Mouse (Mus musculus): ENCODE measurements around the gene Lpar2. TPM values are rescaled to one million over a fixed set of nuclear protein-coding genes. Genes with fewer than 3 reads are reported as not detected.

Lpar2 gene
- total RNA-seq, 2 experiments from 2014 or later, result 0.37 to 0.57 TPM

DNA sequence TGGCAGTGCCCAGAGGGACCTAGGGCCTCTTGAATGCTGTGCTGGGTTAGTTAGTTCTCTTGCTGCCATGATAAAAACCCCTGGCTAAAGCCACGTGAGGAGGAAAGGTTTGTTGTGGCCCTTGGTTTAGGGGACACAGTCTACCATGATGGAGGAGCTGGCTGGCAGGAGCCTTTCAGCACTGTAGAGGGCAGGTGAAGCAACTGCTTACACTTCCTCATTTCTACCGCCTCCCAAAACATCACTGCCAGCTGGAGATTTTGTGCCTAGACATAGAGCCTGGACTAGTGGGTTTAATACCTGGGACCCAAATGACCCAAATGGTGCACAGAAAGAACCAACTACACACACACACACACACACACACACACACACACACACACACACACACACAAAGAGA lies 39.0 kb downstream of the Lpar2 start:
- intact Hi-C loops (cut with DNase I), result no loop called here
- no peak for DNase-seq (ENCODE audit: low spot score in 2 of 2)

DNA sequence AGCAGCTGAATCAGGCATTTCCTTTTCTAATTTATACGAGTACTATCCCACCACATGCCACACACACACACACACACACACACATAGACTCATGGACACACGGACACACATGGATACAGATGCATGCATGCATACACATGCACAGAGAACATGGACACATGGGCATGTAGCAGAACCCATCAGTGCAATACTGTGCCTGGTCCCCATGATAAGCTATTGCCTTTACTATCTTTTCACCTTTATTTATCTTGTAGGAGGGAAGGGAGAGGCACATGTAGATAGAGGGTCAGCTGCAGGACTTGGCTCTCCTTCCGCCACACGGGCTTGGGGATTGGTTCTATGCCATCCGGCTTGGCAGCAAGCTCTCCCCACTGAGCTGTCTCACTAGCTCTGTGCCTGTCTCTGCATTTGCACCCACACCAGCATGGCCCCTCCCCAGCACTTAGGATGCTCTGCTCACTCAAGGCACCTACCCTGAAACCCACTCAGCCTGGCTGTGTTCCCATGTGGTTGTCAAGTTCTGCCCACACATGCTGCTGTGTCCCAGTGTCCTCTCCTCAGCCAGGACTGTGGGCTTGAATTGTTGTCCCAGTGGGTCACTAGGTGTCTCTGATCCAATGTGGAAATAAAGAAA lies 41.3 kb downstream of the Lpar2 start:
- DNase-seq (ENCODE audit: low spot score in 2 of 2), result no peak
- intact Hi-C loops (cut with DNase I), result no loop called here

DNA sequence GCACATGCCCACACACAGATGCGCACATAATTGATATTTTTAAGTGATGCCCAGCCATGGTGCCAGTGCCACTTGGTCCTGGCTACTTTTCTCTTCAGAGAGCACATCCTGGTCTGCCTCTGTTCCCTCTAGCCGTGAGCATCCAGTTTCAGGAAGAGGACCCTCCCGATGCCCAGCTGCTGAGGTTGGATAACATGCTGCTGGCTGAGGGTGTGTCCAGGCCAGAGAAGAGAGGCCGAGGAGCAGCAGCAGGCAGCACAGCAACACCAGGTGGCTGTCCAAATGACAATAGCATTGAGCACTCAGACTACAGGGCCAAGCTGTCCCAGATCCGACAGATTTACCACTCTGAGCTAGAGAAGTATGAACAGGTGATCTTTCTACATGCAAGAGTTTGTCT lies 42.0 kb downstream of the Lpar2 start:
- intact Hi-C loops (cut with DNase I), result no loop called here

DNA sequence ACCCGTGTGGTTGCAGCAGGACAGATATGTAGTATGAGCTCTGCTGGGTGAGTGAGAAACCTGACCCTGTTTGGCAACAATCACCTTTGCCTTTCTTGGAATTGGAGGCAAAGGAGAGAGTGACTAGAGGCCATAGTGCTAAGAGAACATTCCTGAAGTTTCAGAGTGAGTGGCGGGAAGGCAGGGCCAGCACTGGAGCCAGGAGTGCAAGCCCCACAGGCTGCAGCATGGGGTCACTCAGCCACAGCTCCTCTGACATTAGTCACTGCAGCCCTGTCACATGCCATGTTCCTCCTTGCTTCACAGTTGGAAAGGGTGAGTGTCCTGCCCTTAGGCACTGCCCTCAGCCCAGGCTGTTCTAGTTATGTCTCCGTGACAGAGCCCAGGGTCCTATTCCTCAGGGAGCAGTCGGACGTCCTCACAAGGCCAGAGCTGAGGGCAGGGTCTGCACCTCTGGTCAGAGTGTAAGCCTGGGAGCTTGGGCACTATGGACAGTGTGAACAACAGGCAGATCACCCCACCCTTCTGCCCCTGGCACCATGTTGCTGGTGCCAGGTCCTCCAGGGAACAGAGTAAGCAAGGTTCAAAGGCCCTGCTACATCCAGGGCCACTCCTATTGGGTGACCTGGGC lies 45.6 kb downstream of the Lpar2 start:
- intact Hi-C loops (cut with DNase I), result no loop called here

More for the DNA sequence above, 42.0 kb downstream of the Lpar2 start:
- no peak for DNase-seq (ENCODE audit: low spot score in 2 of 2)

DNA sequence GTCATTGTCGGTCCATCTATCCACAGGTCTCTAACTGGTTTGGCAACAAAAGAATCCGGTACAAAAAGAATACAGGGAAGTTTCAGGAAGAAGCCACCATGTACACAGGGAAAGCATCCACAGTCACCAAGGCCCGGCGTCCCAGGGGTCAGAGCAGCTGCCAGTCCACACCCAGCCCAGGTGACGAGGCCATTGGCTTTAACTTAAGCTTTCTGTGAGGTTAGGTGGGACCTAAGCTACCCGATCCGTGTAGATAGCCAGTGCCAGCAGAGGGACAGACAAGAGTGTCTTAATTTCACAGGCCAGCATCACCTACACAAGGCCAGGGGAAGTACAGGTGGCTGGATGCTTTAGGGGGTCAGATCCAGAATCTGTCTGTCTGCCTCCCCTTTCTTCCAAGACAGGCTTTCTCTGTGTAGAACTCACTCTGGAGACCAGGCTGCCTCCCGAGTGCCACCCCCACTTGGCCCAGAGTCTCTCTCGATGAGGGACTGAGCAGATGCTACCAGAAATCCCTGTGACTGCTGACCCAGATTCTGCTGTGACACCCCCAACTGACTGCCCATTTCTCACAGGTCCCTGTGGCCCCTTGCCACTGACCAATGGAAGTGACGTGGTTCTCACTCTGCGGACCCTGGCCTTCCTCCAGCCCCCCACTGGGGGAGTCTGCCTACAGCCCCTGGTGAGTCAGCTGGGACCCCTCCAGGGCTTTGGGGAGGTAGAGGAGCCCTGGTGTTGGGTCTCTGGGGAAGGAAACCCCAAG lies 48.0 kb downstream of the Lpar2 start:
- intact Hi-C loops (cut with DNase I), result no loop called here
- no peak for DNase-seq (ENCODE audit: low spot score in 2 of 2)

More for the DNA sequence above, 45.6 kb downstream of the Lpar2 start:
- no peak for DNase-seq (ENCODE audit: low spot score in 2 of 2)

- no peak for DNase-seq (ENCODE audit: low spot score in 2 of 2)
- intact Hi-C loops (cut with DNase I), result no loop called here
Observed at GRCm38 (mm10) chr8:69870907-69871306, 48.7 kb downstream of the Lpar2 start.

GRCm38 (mm10) chr8:69874155-69874554 lies 51.9 kb downstream of the Lpar2 start:
- peak; percentile 55 to 63 for DNase-seq (ENCODE audit: low spot score in 2 of 2)
- intact Hi-C loops (cut with DNase I), result loop anchor here (1.0 kb wide), 1 partner anchor 17 kb away; no protein-coding TSS in a partner anchor

DNA sequence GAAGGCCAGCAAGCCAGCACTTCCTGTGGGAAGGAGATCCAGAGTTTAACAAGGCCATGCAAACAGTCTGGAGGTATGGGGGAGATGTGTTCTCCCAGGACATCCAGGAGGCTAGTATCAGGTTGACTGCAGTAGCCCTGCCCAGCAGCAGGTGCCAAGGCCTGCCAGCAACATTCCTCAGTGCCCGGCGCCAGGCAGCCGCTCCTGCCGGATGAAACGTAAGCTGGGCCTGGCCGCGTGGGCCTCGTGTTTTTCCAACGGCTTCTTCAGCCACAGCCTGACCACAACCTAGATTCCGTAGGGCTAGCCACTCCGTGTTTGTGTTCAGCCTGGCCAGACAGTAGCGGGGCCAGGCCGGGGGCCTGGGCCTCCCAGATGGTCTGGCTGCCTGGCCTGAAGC lies 52.4 kb downstream of the Lpar2 start:
- intact Hi-C loops (cut with DNase I), result loop anchor here (1.0 kb wide), 1 partner anchor 17 kb away; no protein-coding TSS in a partner anchor
- no peak for DNase-seq (ENCODE audit: low spot score in 2 of 2)

DNA sequence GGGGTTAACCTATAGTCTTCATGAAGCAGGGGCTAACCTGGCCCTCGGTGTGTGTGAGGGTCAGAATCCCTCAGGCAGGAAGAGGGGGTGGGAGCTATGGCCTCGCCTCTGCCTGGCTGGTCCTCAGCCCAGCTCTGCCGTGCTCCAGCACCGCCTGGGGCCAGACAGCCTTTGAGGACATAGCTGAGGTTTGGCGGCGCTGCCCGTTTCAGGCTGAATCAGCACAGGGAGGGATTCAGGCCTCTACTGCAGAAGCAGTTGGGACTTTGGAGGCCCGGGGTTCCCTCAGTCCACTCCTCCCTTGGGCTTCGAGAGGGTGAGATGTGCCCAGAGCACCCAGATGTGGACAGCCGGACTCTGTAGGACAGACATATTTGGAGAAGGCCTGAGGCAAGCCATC lies 53.9 kb downstream of the Lpar2 start:
- intact Hi-C loops (cut with DNase I), result no loop called here
- DNase-seq (ENCODE audit: low spot score in 2 of 2), result no peak

DNA sequence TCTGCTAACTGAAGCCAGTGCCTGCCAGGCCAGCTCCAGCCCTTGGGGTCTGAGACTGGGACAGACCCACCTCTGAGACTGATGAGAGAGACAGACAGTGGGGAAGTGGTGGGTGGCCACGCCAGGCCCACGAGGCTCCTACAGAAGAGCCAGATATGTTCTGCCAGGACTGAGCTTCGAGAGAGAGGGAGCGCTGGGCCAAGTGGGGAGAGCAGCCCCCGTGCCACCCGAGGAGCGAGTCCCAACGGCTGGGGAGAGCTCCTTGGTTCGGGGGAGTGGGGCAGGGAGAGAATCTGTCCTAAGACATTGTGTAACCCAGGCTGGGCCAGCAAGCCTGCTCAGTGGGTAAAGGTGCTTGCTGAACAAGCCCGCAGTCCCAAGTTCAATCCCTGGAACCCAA lies 54.7 kb downstream of the Lpar2 start:
- no peak for DNase-seq (ENCODE audit: low spot score in 2 of 2)
- intact Hi-C loops (cut with DNase I), result no loop called here

GRCm38 (mm10) chr8:69877396-69877795 lies 55.2 kb downstream of the Lpar2 start:
- DNase-seq (ENCODE audit: low spot score in 2 of 2), result no peak
- intact Hi-C loops (cut with DNase I), result no loop called here

DNA sequence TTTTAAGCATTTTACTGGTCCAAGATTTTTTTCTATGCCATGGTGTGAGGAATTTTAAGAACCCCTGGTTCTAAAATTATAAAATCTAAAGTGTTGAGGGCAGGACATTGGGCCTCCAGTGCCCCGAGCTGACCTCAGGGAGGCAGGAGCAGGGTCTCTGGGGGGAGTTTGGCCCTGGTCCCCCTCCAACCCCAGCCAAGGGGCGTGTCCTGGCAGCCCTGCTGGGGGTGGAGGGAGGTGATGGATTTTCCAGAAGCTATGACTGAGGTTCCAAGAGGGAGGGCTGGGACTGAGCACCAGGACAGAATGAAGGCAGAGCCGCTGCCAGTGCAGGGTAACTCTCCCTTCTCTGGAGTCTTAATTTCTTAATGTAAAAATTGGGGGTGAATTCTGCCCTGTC lies 55.8 kb downstream of the Lpar2 start:
- intact Hi-C loops (cut with DNase I), result no loop called here
- no peak for DNase-seq (ENCODE audit: low spot score in 2 of 2)

DNA sequence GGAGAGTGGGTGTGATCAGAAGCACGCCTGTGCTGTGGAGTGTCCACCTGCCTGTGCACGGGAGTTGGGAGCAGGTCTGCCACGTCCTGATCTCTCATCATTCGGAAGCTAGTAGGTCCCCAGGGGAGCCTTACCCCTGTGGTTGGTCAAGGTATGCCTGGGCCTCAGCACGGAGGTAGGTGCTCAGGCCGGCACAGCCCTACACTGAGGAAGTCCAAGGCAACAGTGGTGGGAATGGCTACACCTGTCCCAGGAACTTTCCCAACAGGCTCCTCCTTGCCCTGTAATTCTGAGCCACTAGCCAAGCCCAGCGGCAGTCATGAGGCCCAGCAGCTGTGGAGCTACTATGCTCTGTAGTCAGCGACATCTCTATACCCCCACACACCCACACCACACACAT lies 57.4 kb downstream of the Lpar2 start:
- intact Hi-C loops (cut with DNase I), result no loop called here

More for the DNA sequence above, 57.4 kb downstream of the Lpar2 start:
- DNase-seq (ENCODE audit: low spot score in 2 of 2), result no peak

Other genes with a start within 250 kb of the Lpar2 start
- 10 to 100 TPM; 15.4 to 20.0 TPM for gene Zfp868, start 196.9 kb upstream of the Lpar2 start, total RNA-seq (2021)
- gene Zfp964, start 167.9 kb upstream of the Lpar2 start, total RNA-seq (2021), result 1 to 10 TPM; 3.7 to 5.4 TPM
- gene Zfp869, start 111.7 kb upstream of the Lpar2 start, total RNA-seq (2021), result 10 to 100 TPM; 18.1 to 19.8 TPM
- 1 to 10 TPM; 3.4 to 5.3 TPM for gene Zfp963, start 72.5 kb upstream of the Lpar2 start, total RNA-seq (2021)
- 1 to 10 TPM in 1 of 2 experiments, not detected in 1; 1.4 TPM for gene Gm20422, start 47.5 kb upstream of the Lpar2 start, total RNA-seq (2021)
- 10 to 100 TPM; 37.1 to 40.1 TPM for gene Atp13a1, start 31.3 kb upstream of the Lpar2 start, total RNA-seq (2021)
- gene Zfp866, start 31.3 kb upstream of the Lpar2 start, total RNA-seq (2021), result 10 to 100 TPM; 23.7 to 31.1 TPM
- 10 to 100 TPM; 10.8 to 19.5 TPM for gene Gmip, start 13.8 kb upstream of the Lpar2 start, total RNA-seq (2021)
- 10 to 100 TPM; 19.2 to 20.8 TPM for gene Pbx4, start 10.1 kb downstream of the Lpar2 start, total RNA-seq (2021)
- 1 to 10 TPM in 1 of 2 experiments, under 1 TPM in 1; 0.91 to 1.0 TPM for gene Cilp2, start 65.3 kb downstream of the Lpar2 start, total RNA-seq (2021)
- under 1 TPM in 1 of 2 experiments, not detected in 1; 0.32 TPM for gene Tssk6, start 79.8 kb downstream of the Lpar2 start, total RNA-seq (2021)
- 100 to 1,000 TPM; 144 to 161 TPM for gene Ndufa13, start 80.1 kb downstream of the Lpar2 start, total RNA-seq (2021)
- gene Yjefn3, start 80.3 kb downstream of the Lpar2 start, total RNA-seq (2021), result 10 to 100 TPM; 23.7 to 31.3 TPM
- 10 to 100 TPM; 27.3 to 27.6 TPM for gene Gatad2a, start 174.0 kb downstream of the Lpar2 start, total RNA-seq (2021)
- 10 to 100 TPM; 71.3 to 78.7 TPM for gene Mau2, start 220.3 kb downstream of the Lpar2 start, total RNA-seq (2021)
- 10 to 100 TPM; 48.5 to 53.4 TPM for gene Sugp1, start 220.4 kb downstream of the Lpar2 start, total RNA-seq (2021)

All from left cerebral cortex, postnatal 36 days (tissue).